Mouse (Mus musculus) megakaryocyte, embryonic 14.5 days (primary cell): ENCODE measurements at regions not wholly inside any gene's neighbourhood (a gene's known extent, or its start where the extent isn't known, plus 50 kb on each side); places are given as distances from the start of the nearest gene placed in this dataset.

Experiments used
- FLI1 ChIP-seq: IDR thresholded peaks from 2 replicates; pipeline ENCODE4 v1.6.1; 2012; ENCODE audit warnings: low read length, inconsistent platforms, mixed read lengths
- GATA1 ChIP-seq: IDR thresholded peaks from 3 replicates; pipeline ENCODE4 v1.6.1; 2012; ENCODE audit warnings: mixed read lengths, low read length, inconsistent platforms, borderline replicate concordance

GRCm38 (mm10) chr8:8821119-8821518, 130.8 kb upstream of the Arglu1 start:
- no peak for TF ChIP-seq FLI1
- TF ChIP-seq GATA1: no peak
